Mouse (Mus musculus): Measurements from ENCODE around the gene Epb41l4b. TPM values are rescaled to one million over a fixed set of nuclear protein-coding genes. Genes with fewer than 3 reads are reported as not detected.
A peak's percentile ranks its signal among the peaks of the same experiment; 100 is the strongest.

Epb41l4b gene
- polyA plus RNA-seq, 1 experiment from 2014 or later: 7.0 TPM

- no peak overlapping the region for H3K9ac ChIP-seq (ENCODE audit: low read depth, low read length)
- H3K27ac ChIP-seq: no peak overlapping the region
- H3K27me3 ChIP-seq (ENCODE audit: insufficient read depth, low read length): no peaks in the 10 kb centered on the region
- no peaks in the 10 kb centered on the region for H3K36me3 ChIP-seq (ENCODE audit: insufficient read depth, low read length)
- no peaks in the 10 kb centered on the region; the same call in 1 of the 2 replicates for H3K4me1 ChIP-seq (replicated peaks; ENCODE audit: insufficient read depth, low read length)
- no peak overlapping the region for H3K4me2 ChIP-seq (ENCODE audit: low read length)
- WGBS: 50% methylated on average over 12 of the region's 12 CpGs
- H3K4me3 ChIP-seq (replicated peaks; ENCODE audit: low read depth, low read length): no peak overlapping the region
- peak; percentile 31; the same call in 1 of the 2 replicates for ATAC-seq (replicated peaks; ENCODE audit: low FRiP score, low read depth)
- peak; percentile 58 for TF ChIP-seq CTCF (IDR thresholded peaks at IDR 0.05; ENCODE audit: low read depth)
- H3K9me3 ChIP-seq (replicated peaks; ENCODE audit: low read length): no peaks in the 10 kb centered on the region
- DNase-seq (ENCODE audit: low spot score): peak; percentile 48
Measured at GRCm38 (mm10) chr4:57166922-57167870, 24.0 kb upstream of the Epb41l4b start.

GRCm38 (mm10) chr4:57165654-57166053, 22.4 kb upstream of the Epb41l4b start:
- H3K9me3 ChIP-seq (replicated peaks; ENCODE audit: low read length): no peaks in the 10 kb centered on the region
- ATAC-seq (replicated peaks; ENCODE audit: low FRiP score, low read depth) (no peak), DNase-seq (ENCODE audit: low spot score) (no peak)
- no peak overlapping the region for H3K4me2 ChIP-seq (ENCODE audit: low read length)
- no peaks in the 10 kb centered on the region for H3K36me3 ChIP-seq (ENCODE audit: insufficient read depth, low read length)
- H3K27ac ChIP-seq: no peak overlapping the region
- 60% methylated on average over 3 of the region's 3 CpGs for WGBS
- no peaks in the 10 kb centered on the region for H3K27me3 ChIP-seq (ENCODE audit: insufficient read depth, low read length)
- no peak overlapping the region for H3K9ac ChIP-seq (ENCODE audit: low read depth, low read length)
- H3K4me1 ChIP-seq (replicated peaks; ENCODE audit: insufficient read depth, low read length): no peaks in the 10 kb centered on the region; the same call in 1 of the 2 replicates
- no peak overlapping the region for H3K4me3 ChIP-seq (replicated peaks; ENCODE audit: low read depth, low read length)
- no peak for TF ChIP-seq CTCF (IDR thresholded peaks at IDR 0.05; ENCODE audit: low read depth)

- TF ChIP-seq CTCF (IDR thresholded peaks at IDR 0.05; ENCODE audit: low read depth): no peak
- no peak overlapping the region for H3K4me2 ChIP-seq (ENCODE audit: low read length)
- H3K4me3 ChIP-seq (replicated peaks; ENCODE audit: low read depth, low read length): no peak overlapping the region
- H3K9me3 ChIP-seq (replicated peaks; ENCODE audit: low read length): no peaks in the 10 kb centered on the region
- no peaks in the 10 kb centered on the region for H3K27me3 ChIP-seq (ENCODE audit: insufficient read depth, low read length)
- no peaks in the 10 kb centered on the region for H3K36me3 ChIP-seq (ENCODE audit: insufficient read depth, low read length)
- 86% methylated on average over 9 of the region's 9 CpGs for WGBS
- no peak for DNase-seq (ENCODE audit: low spot score)
- no peak for ATAC-seq (replicated peaks; ENCODE audit: low FRiP score, low read depth)
- no peaks in the 10 kb centered on the region; the same call in 1 of the 2 replicates for H3K4me1 ChIP-seq (replicated peaks; ENCODE audit: insufficient read depth, low read length)
- H3K9ac ChIP-seq (ENCODE audit: low read depth, low read length): no peak overlapping the region
- H3K27ac ChIP-seq: no peak overlapping the region
Measured at GRCm38 (mm10) chr4:57164578-57165210, 21.5 kb upstream of the Epb41l4b start.

- Histone ChIP-seq H3K36me3 (ENCODE audit: insufficient read depth, low read length) (no peaks in the 10 kb centered on the region), H3K27ac (no peak overlapping the region), H3K4me1 (replicated peaks; ENCODE audit: insufficient read depth, low read length) (no peaks in the 10 kb centered on the region; the same call in 1 of the 2 replicates), H3K9ac (ENCODE audit: low read depth, low read length) (no peak overlapping the region), H3K4me3 (replicated peaks; ENCODE audit: low read depth, low read length) (no peak overlapping the region), H3K27me3 (ENCODE audit: insufficient read depth, low read length) (no peaks in the 10 kb centered on the region), H3K9me3 (replicated peaks; ENCODE audit: low read length) (no peaks in the 10 kb centered on the region), H3K4me2 (ENCODE audit: low read length) (no peak overlapping the region)
- no peak for ATAC-seq (replicated peaks; ENCODE audit: low FRiP score, low read depth)
- TF ChIP-seq CTCF (IDR thresholded peaks at IDR 0.05; ENCODE audit: low read depth): no peak
- WGBS: 46% methylated on average over 10 of the region's 10 CpGs
- no peak for DNase-seq (ENCODE audit: low spot score)
Measured at GRCm38 (mm10) chr4:57162789-57163722, 19.8 kb upstream of the Epb41l4b start.

GRCm38 (mm10) chr4:57160571-57160970, 17.3 kb upstream of the Epb41l4b start:
- no peaks in the 10 kb centered on the region for H3K4me1 ChIP-seq (replicated peaks; ENCODE audit: insufficient read depth, low read length)
- no peak overlapping the region for H3K27ac ChIP-seq
- DNase-seq (ENCODE audit: low spot score) (no peak), ATAC-seq (replicated peaks; ENCODE audit: low FRiP score, low read depth) (no peak)
- no peak overlapping the region for H3K9ac ChIP-seq (ENCODE audit: low read depth, low read length)
- no peaks in the 10 kb centered on the region for H3K9me3 ChIP-seq (replicated peaks; ENCODE audit: low read length)
- H3K4me3 ChIP-seq (replicated peaks; ENCODE audit: low read depth, low read length): no peak overlapping the region
- H3K27me3 ChIP-seq (ENCODE audit: insufficient read depth, low read length): no peaks in the 10 kb centered on the region
- no peak for TF ChIP-seq CTCF (IDR thresholded peaks at IDR 0.05; ENCODE audit: low read depth)
- WGBS: 54% methylated on average over 7 of the region's 7 CpGs
- H3K36me3 ChIP-seq (ENCODE audit: insufficient read depth, low read length): no peaks in the 10 kb centered on the region
- no peak overlapping the region for H3K4me2 ChIP-seq (ENCODE audit: low read length)

Data from kidney, postnatal 0 days (tissue).